Mouse (Mus musculus): Measurements from ENCODE around the gene Sobp. TPM values are rescaled to one million over a fixed set of nuclear protein-coding genes. Genes with fewer than 3 reads are reported as not detected.
A peak's percentile ranks its signal among the peaks of the same experiment; 100 is the strongest.

Sobp gene
- polyA plus RNA-seq, 1 experiment from 2014 or later, result 3.7 TPM

DNA sequence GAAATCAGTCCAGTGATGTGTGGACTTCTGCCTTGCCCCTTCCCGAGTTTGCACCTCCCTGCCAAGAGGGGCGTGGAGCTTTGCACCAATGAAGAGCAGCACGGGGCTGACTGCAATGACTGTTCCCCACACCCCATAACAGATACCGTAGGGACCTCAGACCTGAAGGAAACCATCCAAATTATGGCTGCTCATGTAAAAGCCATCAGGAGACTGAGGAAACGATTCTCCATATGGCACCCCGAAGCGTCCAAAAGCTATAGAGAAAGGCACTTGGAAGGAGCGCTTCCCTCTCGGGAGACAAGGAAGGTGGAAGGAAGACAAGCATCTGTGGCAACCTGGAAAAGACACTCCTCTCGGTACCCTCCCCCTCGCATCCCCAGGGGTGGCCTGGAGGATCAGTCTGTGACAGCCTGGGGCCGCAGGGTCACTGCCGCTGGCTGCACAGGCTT, 180.0 kb downstream of the Sobp start:
- H3K9ac ChIP-seq, result no peak overlapping the region
- 0 out of 2 replicates have a peak overlapping the region, but pooled peaks have one; percentile 51 for H3K27ac ChIP-seq (replicated peaks)
- no peaks in the 10 kb centered on the region for H3K9me3 ChIP-seq (replicated peaks)
- no peaks in the 10 kb centered on the region for H3K27me3 ChIP-seq
- H3K4me3 ChIP-seq (replicated peaks), result no peak overlapping the region
- peaks cover 25% of the 10 kb centered on the region for H3K4me1 ChIP-seq
- ATAC-seq (ENCODE audit: insufficient number of reproducible peaks, low FRiP score, low TSS enrichment, low read depth), result peak; percentile 56
- H3K36me3 ChIP-seq, result no peaks in the 10 kb centered on the region
- 21% methylated on average over 13 of the region's 13 CpGs for WGBS
- peak overlapping the region; percentile 18; the same call in 1 of the 2 replicates for H3K4me2 ChIP-seq (replicated peaks)

DNA sequence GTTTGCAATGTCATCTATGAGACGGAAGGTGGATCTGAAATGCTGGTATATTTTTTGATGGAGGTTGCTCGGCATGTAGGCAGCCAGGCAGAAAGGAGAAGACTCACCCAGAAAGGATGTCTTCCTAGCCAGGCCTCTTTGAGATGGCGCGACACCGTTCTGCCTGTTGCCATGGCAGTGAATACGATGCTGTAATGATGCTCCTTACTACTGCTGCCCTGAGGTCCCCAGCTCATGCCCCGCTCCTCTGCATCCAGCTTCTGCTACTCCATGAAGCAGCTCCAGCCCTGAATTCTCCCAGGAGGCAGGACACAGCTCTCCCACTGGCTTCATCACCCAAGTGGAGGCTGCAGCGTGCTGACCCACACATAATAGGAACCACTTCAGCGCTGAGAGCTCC, 183.3 kb downstream of the Sobp start:
- Histone ChIP-seq H3K27ac (replicated peaks) (no peak overlapping the region), H3K4me3 (replicated peaks) (no peak overlapping the region), H3K36me3 (no peaks in the 10 kb centered on the region), H3K4me2 (replicated peaks) (no peak overlapping the region), H3K9me3 (replicated peaks) (no peaks in the 10 kb centered on the region), H3K27me3 (no peaks in the 10 kb centered on the region), H3K4me1 (peaks cover 29% of the 10 kb centered on the region), H3K9ac (no peak overlapping the region)
- no peak for ATAC-seq (ENCODE audit: insufficient number of reproducible peaks, low FRiP score, low TSS enrichment, low read depth)
- 72% methylated on average over 9 of the region's 9 CpGs for WGBS

DNA sequence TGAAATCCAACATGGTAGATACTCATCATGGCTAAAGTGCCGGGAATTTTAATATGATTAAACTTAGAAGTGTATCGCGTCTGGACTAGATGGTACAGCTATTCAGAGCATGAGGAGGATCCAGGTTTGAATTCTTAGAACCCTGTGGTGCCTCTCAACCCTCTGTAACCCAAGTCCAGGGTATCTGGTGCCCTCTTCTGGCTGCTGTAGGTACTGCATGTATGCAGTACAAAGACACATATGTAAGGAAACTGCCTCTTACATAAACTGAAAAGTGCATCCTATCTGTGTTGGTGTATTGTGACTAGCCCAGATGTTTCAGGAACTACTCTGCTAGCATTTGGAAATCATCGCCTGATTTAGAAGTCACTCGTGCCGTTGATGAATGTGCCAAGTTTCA, 184.4 kb downstream of the Sobp start:
- Histone ChIP-seq H3K4me2 (replicated peaks) (no peak overlapping the region), H3K4me1 (peaks cover 21% of the 10 kb centered on the region), H3K27me3 (no peaks in the 10 kb centered on the region), H3K4me3 (replicated peaks) (no peak overlapping the region), H3K9ac (no peak overlapping the region), H3K9me3 (replicated peaks) (no peaks in the 10 kb centered on the region), H3K36me3 (no peaks in the 10 kb centered on the region), H3K27ac (replicated peaks) (no peak overlapping the region)
- no peak for ATAC-seq (ENCODE audit: insufficient number of reproducible peaks, low FRiP score, low TSS enrichment, low read depth)
- WGBS, result 31% methylated on average over 6 of the region's 6 CpGs

DNA sequence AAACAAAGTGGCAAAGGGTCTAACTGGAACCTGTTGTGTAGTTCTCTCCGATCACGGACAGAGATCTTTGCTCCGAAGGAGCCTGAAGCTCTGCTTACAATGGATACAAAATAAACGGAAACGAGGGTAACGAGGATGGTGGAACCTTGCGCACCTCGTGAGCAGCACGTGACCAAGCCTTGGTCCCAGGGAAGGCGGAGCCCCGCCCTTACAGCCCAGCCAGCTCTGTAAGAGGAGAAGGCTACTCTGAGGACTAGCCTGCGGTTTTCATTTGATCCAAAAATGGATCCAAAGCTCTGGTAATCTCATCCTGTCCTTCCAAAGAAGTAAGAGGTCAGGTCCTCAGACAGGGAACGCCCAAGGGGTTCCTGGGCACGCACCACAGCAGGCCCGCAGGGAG, 185.7 kb downstream of the Sobp start:
- Histone ChIP-seq H3K4me2 (replicated peaks) (no peak overlapping the region), H3K27me3 (no peaks in the 10 kb centered on the region), H3K9ac (no peak overlapping the region), H3K4me1 (peaks cover 11% of the 10 kb centered on the region), H3K9me3 (replicated peaks) (no peaks in the 10 kb centered on the region), H3K4me3 (replicated peaks) (no peak overlapping the region), H3K27ac (replicated peaks) (no peak overlapping the region), H3K36me3 (no peaks in the 10 kb centered on the region)
- peak; percentile 59; the same call in 1 of the 2 replicates for ATAC-seq (ENCODE audit: insufficient number of reproducible peaks, low FRiP score, low TSS enrichment, low read depth)
- WGBS, result 38% methylated on average over 15 of the region's 15 CpGs

DNA sequence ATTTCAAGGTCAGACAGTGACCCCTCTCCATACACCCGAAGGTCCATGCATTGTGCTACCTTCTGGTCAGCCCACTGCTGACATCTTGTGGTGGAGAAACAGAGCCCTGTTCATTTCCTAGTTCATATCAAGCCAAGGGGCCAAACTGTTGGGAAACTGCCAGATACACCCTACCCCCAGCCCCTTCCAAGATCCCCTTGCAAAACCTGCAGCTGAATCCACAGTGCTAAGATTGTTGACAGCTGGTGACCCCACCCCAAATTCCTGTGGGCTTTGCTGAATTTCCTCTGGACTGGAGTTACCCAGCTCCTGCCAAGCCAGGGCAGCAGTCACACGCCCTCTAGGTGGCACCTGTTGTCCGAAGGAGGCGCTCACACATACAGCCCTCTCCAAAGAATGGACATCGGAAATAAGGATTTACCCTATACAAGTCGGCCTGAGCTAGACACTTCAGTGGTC, 186.7 kb downstream of the Sobp start:
- ATAC-seq (ENCODE audit: insufficient number of reproducible peaks, low FRiP score, low TSS enrichment, low read depth), result peak; percentile 50
- Histone ChIP-seq H3K9ac (no peak overlapping the region), H3K36me3 (no peaks in the 10 kb centered on the region), H3K4me1 (peaks cover 7% of the 10 kb centered on the region), H3K9me3 (replicated peaks) (no peaks in the 10 kb centered on the region), H3K27me3 (no peaks in the 10 kb centered on the region), H3K4me3 (replicated peaks) (no peak overlapping the region), H3K4me2 (replicated peaks) (no peak overlapping the region), H3K27ac (replicated peaks) (no peak overlapping the region)
- 17% methylated on average over 6 of the region's 6 CpGs for WGBS

DNA sequence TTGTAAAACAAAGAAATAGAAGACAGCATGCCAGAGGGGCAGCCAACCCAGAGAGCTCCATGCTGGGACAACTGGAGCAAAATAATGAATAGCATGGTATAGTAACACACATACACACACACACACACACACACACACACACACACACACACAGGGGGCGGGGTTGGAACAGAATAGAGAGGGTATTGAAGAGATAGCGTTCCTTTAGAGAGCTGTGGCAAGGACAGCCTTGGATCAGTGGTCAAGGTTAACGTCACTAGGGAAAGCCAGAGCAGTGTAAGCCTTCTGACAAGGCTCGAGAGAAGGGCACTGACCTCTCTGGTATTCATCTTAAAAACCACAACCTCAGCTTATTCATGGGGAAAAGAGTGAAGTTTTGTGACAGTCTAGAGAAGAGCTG, 189.4 kb downstream of the Sobp start:
- Histone ChIP-seq H3K27ac (replicated peaks) (no peak overlapping the region), H3K4me3 (replicated peaks) (no peak overlapping the region), H3K36me3 (no peaks in the 10 kb centered on the region), H3K4me2 (replicated peaks) (no peak overlapping the region), H3K4me1 (peaks cover 7% of the 10 kb centered on the region), H3K9ac (no peak overlapping the region), H3K9me3 (replicated peaks) (no peaks in the 10 kb centered on the region), H3K27me3 (no peaks in the 10 kb centered on the region)
- WGBS, result 83% methylated on average over 4 of the region's 4 CpGs
- no peak for ATAC-seq (ENCODE audit: insufficient number of reproducible peaks, low FRiP score, low TSS enrichment, low read depth)

DNA sequence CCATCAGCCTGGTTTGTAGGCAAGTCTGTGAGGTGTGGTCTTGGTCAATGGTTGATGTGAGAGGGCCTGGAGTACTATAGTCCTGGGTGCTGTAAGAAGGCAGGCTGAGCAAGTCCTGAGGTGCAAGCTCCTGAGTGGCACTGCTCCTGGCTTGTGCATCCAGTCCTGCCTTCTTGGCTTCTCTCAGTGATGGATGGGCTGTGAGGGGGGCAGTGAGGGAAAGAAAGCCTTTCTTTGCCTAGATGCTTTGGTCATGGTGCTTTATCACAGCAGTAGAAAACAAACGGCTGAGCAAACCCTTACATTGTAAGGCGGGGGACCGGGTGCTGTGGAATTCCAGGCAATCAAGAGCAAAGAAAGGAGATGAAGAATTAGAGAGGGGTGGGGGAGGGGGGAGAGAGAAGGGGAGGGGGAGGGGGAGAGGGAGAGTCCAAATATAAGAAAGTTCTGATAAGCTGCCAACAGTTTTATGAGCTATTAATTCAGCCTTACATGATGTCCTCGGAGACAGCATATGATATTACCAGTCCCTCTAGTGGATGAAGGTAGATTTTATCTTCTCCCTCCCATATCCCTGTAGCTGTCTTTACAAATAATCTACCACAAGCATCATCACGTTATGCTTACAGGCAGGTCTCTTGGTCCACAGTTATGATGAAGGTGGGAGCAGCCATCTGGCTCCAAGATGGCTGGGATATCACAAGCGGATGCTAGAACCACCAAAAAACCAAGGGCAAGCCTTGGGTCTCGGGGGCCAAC, 193.2 kb downstream of the Sobp start:
- H3K9ac ChIP-seq, result no peak overlapping the region
- no peak overlapping the region for H3K4me3 ChIP-seq (replicated peaks)
- H3K27ac ChIP-seq (replicated peaks), result no peak overlapping the region
- H3K27me3 ChIP-seq, result no peaks in the 10 kb centered on the region
- WGBS, result 52% methylated on average over 7 of the region's 7 CpGs
- H3K4me2 ChIP-seq (replicated peaks), result no peak overlapping the region
- no peaks in the 10 kb centered on the region for H3K36me3 ChIP-seq
- H3K4me1 ChIP-seq, result 0 out of 2 replicates have a peak, but pooled peaks cover 5% of the 10 kb centered on the region
- no peaks in the 10 kb centered on the region for H3K9me3 ChIP-seq (replicated peaks)
- ATAC-seq (ENCODE audit: insufficient number of reproducible peaks, low FRiP score, low TSS enrichment, low read depth), result no peak

DNA sequence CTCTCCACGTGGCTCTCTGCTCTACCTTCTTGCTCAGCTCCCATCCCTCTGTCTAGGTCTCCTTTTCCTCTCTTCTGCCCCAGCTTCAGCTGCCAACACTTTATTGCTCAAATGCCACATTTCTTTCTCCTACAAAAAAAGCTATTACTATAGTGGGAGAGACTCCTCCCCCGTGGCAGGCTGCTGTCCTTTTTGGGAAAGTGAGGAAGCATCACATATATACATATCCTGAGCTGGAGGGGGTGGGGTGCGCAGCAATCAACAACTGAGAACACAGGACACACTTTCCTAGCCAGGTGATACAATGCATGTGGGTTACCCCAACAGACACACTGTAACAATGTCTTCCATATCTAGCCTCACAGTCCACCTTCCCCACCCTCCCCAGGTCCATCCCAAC, 196.0 kb downstream of the Sobp start:
- Histone ChIP-seq H3K27ac (replicated peaks) (no peak overlapping the region), H3K4me1 (0 out of 2 replicates have a peak, but pooled peaks cover 5% of the 10 kb centered on the region), H3K4me3 (replicated peaks) (no peak overlapping the region), H3K36me3 (no peaks in the 10 kb centered on the region), H3K4me2 (replicated peaks) (no peak overlapping the region), H3K27me3 (no peaks in the 10 kb centered on the region; the same call in 1 of the 2 replicates), H3K9ac (no peak overlapping the region), H3K9me3 (replicated peaks) (no peaks in the 10 kb centered on the region)
- no peak for ATAC-seq (ENCODE audit: insufficient number of reproducible peaks, low FRiP score, low TSS enrichment, low read depth)
- WGBS, result 50% methylated on average over 3 of the region's 3 CpGs

DNA sequence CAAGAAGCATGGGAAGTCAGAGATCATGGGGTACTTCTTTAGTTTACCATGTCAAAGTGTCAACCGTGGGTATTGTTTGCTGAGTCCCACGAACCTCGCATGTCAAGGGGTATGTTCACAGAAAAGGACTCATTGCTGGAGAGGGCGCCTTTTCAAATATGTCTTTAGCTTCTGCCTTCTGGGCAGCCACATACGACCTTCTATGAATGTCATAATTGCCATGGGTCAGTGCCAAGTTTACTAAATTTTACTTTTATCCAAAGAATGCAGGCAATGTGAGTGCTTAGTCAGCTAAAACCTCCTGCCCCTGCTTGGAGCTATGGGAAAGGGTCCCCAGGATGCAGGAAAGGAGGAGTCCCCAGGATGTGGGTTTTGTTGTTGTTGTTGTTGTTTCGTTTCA, 197.8 kb downstream of the Sobp start:
- Histone ChIP-seq H3K27ac (replicated peaks) (no peak overlapping the region), H3K27me3 (no peaks in the 10 kb centered on the region; the same call in 1 of the 2 replicates), H3K4me2 (replicated peaks) (no peak overlapping the region), H3K9ac (no peak overlapping the region), H3K4me3 (replicated peaks) (no peak overlapping the region), H3K4me1 (peaks cover 9% of the 10 kb centered on the region), H3K36me3 (no peaks in the 10 kb centered on the region), H3K9me3 (replicated peaks) (no peaks in the 10 kb centered on the region)
- 76% methylated on average over 6 of the region's 6 CpGs for WGBS
- no peak for ATAC-seq (ENCODE audit: insufficient number of reproducible peaks, low FRiP score, low TSS enrichment, low read depth)

DNA sequence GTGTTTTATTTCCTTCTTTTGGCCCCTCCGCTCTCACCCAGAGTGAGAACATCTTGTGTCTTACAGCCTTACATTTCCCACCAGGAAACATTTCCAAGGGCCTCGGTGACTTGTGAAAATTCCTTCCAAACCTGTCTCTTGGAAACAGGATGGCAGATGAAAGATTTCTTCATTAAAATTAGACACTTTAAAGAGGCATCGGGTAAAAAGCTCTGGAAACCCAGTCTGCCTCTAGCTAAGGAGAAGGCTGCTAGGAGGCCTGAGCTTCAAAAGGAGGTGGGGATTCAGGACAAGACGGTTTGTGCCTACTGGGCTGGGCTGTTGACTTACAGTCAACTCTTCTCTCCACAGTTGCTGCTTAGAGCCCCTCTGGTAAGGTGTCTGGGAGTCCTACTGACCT, 200.8 kb downstream of the Sobp start:
- Histone ChIP-seq H3K9me3 (replicated peaks) (no peaks in the 10 kb centered on the region), H3K4me1 (peaks cover 9% of the 10 kb centered on the region), H3K27ac (replicated peaks) (no peak overlapping the region), H3K4me2 (replicated peaks) (no peak overlapping the region), H3K9ac (no peak overlapping the region), H3K36me3 (no peaks in the 10 kb centered on the region), H3K4me3 (replicated peaks) (no peak overlapping the region), H3K27me3 (peaks cover 2% of the 10 kb centered on the region)
- ATAC-seq (ENCODE audit: insufficient number of reproducible peaks, low FRiP score, low TSS enrichment, low read depth), result no peak
- WGBS, result 64% methylated on average over 4 of the region's 4 CpGs

DNA sequence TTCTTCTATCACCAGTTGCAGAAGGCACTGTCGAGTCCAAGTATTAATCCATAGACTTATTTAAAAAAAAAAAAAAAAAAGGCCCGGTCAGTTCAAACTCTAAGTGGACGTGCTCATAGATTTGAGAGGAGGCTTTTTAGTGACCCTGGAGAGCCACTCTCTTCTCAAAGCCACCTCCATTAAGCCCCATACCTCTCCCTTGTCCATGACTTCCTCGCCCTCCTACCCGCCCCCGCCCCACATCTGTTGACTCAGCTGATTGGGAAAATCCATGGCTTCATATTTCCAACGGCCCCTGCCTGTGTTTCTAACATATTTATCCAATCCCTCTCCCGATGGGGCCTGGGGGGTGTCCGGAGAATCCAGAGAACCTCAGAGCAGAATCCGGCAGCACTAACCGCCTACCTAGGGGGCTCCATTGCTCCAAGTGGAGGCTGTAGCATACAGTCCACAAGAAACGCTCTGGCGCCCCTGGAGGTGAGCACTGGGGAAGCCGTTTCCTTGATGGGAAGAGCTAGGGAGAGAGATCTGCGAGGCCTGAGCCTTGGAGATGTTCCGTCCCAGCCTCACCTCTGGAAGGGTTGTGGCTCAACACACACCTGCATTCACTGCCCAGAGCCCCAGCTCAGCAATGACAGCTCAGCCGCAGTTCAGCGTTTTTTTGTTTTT, 201.7 kb downstream of the Sobp start:
- no peak overlapping the region for H3K27ac ChIP-seq (replicated peaks)
- no peak overlapping the region for H3K9ac ChIP-seq
- ATAC-seq (ENCODE audit: insufficient number of reproducible peaks, low FRiP score, low TSS enrichment, low read depth), result peak; percentile 51; the same call in 1 of the 2 replicates
- WGBS, result 31% methylated on average over 18 of the region's 18 CpGs
- no peak overlapping the region for H3K4me3 ChIP-seq (replicated peaks)
- no peaks in the 10 kb centered on the region for H3K36me3 ChIP-seq
- H3K27me3 ChIP-seq, result peaks cover 3% of the 10 kb centered on the region
- H3K4me2 ChIP-seq (replicated peaks), result 0 out of 2 replicates have a peak overlapping the region, but pooled peaks have one; percentile 19
- H3K4me1 ChIP-seq, result peaks cover 9% of the 10 kb centered on the region
- no peaks in the 10 kb centered on the region for H3K9me3 ChIP-seq (replicated peaks)

All from embryonic facial prominence, embryonic 15.5 days (tissue).